Mouse (Mus musculus) spleen, postnatal 10 days (tissue): ENCODE measurements around the gene Sprr2d.

ENCODE experiments used
- DNase-seq, 2 experiments: peaks; one replicate each; pipeline ENCODE4 v3.0.0; 2021 to 2022; ENCODE audit warnings: low spot score in 2 of 2

The Sprr2d gene

GRCm38 (mm10) chr3:92338840-92339239 is at the start of gene Sprr2d:
Gene Sprr2d (plus strand): TSS chr3:92339140.
- no peak for DNase-seq

GRCm38 (mm10) chr3:92307406-92307805 is 31.5 kb upstream of the Sprr2d start:
- DNase-seq, result no peak

- DNase-seq, result no peak
These were observed 22.6 kb upstream of the Sprr2d start, which contains the start of gene Sprr2b for GRCm38 (mm10) chr3:92316320-92316719. Gene Sprr2b (plus strand): TSS chr3:92316620.

GRCm38 (mm10) chr3:92317384-92317783 is 21.6 kb upstream of the Sprr2d start:
- no peak for DNase-seq

- DNase-seq, result no peak
These were observed 2.7 kb upstream of the Sprr2d start for GRCm38 (mm10) chr3:92336278-92336677.

GRCm38 (mm10) chr3:92351843-92352242 is 12.9 kb downstream of the Sprr2d start, which contains the start of gene Sprr2e:
Gene Sprr2e (plus strand): TSS chr3:92352143.
- DNase-seq, result no peak

GRCm38 (mm10) chr3:92361619-92362018 is 22.7 kb downstream of the Sprr2d start:
- DNase-seq, result no peak

GRCm38 (mm10) chr3:92364887-92365286 is 25.9 kb downstream of the Sprr2d start, which contains the start of gene Sprr2f:
Gene Sprr2f (plus strand): TSS chr3:92365187.
- no peak for DNase-seq

- DNase-seq, result no peak
These were observed 34.7 kb downstream of the Sprr2d start for GRCm38 (mm10) chr3:92373613-92374012.

- DNase-seq, result no peak
These were observed 46.4 kb downstream of the Sprr2d start, which contains the start of gene Sprr2h for GRCm38 (mm10) chr3:92385385-92385784. Gene Sprr2h (plus strand): TSS chr3:92385685.
